Mouse (Mus musculus): Measurements from ENCODE around the gene Amigo2.

DNA sequence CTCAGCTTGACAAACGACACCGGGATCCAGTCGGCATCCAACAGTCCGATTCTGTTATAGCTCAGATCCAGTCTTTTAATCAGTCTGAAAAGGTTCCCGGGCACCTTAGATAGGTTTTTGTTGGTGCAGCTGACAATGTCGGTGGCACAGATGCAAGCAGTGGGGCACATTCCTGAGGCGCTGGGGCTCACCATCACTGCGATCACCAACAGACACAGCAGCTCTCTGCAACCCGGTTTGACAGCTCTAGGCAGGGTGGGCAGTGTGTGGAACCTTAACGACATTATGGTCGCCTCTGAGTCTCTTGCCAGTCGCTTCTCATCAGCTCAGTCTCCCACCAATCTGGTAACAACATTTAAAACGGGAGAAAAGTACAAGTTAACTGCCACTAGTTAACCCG lies 831 bp downstream of the Amigo2 start:
- TF ChIP-seq CTCF (conservative IDR thresholded peaks at IDR 0.05; ENCODE audit: low read length) (no peak), NANOG (IDR thresholded peaks at IDR 0.05; ENCODE audit: borderline replicate concordance, low read length) (no peak), POU5F1 (IDR thresholded peaks at IDR 0.05; ENCODE audit: borderline replicate concordance, low read length) (no peak)

All from E14TG2a.4 (cell line).